Mouse (Mus musculus): ENCODE data around the gene Gm10717. TPM values are rescaled to one million over a fixed set of nuclear protein-coding genes. Genes with fewer than 3 reads are reported as not detected.
"Not testable (repeated sequence)": the region's sequence is repeated elsewhere in the genome, so short reads cannot be mapped to it uniquely, and the experiment has no call there.

Gene Gm10717
- polyA plus RNA-seq, 1 experiment from 2014 or later, result 0.44 TPM

GRCm38 (mm10) chr9:3036577-3036976, 11.4 kb downstream of the Gm10717 start, which contains the start of gene Gm10715:
Gene Gm10715 (plus strand): TSS chr9:3036877.
- 70% methylated on average over 6 of the region's 8 CpGs for WGBS
- not testable (repeated sequence) for H3K27me3 ChIP-seq (ENCODE audit: control insufficient read depth, insufficient read depth, low read depth, low read length); ATAC-seq (ENCODE audit: low read depth); H3K4me2 ChIP-seq (ENCODE audit: low read depth, low read length); H3K9me3 ChIP-seq (ENCODE audit: control insufficient read depth, low read length); H3K36me3 ChIP-seq (ENCODE audit: control insufficient read depth, insufficient read depth, low read length); H3K9ac ChIP-seq (ENCODE audit: low read length); H3K27ac ChIP-seq (ENCODE audit: low read length); H3K4me3 ChIP-seq (ENCODE audit: low read length); H3K4me1 ChIP-seq (replicated peaks; ENCODE audit: control insufficient read depth, insufficient read depth, low read length)

GRCm38 (mm10) chr9:3038161-3038560, 12.9 kb downstream of the Gm10717 start:
- not testable (repeated sequence) for ATAC-seq (ENCODE audit: low read depth); H3K4me2 ChIP-seq (ENCODE audit: low read depth, low read length)

More at GRCm38 (mm10) chr9:3038161-3038560, 12.9 kb downstream of the Gm10717 start:
- H3K36me3 ChIP-seq (ENCODE audit: control insufficient read depth, insufficient read depth, low read length); H3K4me1 ChIP-seq (replicated peaks; ENCODE audit: control insufficient read depth, insufficient read depth, low read length); H3K27me3 ChIP-seq (ENCODE audit: control insufficient read depth, insufficient read depth, low read depth, low read length); H3K4me3 ChIP-seq (ENCODE audit: low read length); H3K27ac ChIP-seq (ENCODE audit: low read length); H3K9ac ChIP-seq (ENCODE audit: low read length); H3K9me3 ChIP-seq (ENCODE audit: control insufficient read depth, low read length): not testable (repeated sequence)
- WGBS, result 64% methylated on average over 4 of the region's 4 CpGs

Small RNA genes within 50 kb of the gene (microRNA-seq; reads per million reads assigned to microRNA genes)
- gene Mir101c, result not detected

Other genes starting within 250 kb of the Gm10717 start
- not detected in 2 replicates for gene Gm10722, start 24.5 kb upstream of the Gm10717 start, polyA plus RNA-seq (2015; fragmentation: Nextera tagmentation; extraction: Ambion mirVana)
- not detected in 2 replicates for gene Gm11168, start 22.1 kb upstream of the Gm10717 start, polyA plus RNA-seq (2015; fragmentation: Nextera tagmentation; extraction: Ambion mirVana)
- not detected in 2 replicates for gene Gm10721, start 12.3 kb upstream of the Gm10717 start, polyA plus RNA-seq (2015; fragmentation: Nextera tagmentation; extraction: Ambion mirVana)
- not detected in 2 replicates for gene Gm10720, start 9.8 kb upstream of the Gm10717 start, polyA plus RNA-seq (2015; fragmentation: Nextera tagmentation; extraction: Ambion mirVana)
- not detected in 2 replicates for gene Gm10719, start 8.0 kb upstream of the Gm10717 start, polyA plus RNA-seq (2015; fragmentation: Nextera tagmentation; extraction: Ambion mirVana)
- 0.62 TPM in 1 of 2 replicates, not detected in the other for gene Gm10718, start 1.9 kb upstream of the Gm10717 start, polyA plus RNA-seq (2015; fragmentation: Nextera tagmentation; extraction: Ambion mirVana)
- not detected in 2 replicates for gene Gm17535, start 9.2 kb downstream of the Gm10717 start, polyA plus RNA-seq (2015; fragmentation: Nextera tagmentation; extraction: Ambion mirVana)
- gene Gm10715, start 11.5 kb downstream of the Gm10717 start, polyA plus RNA-seq (2015; fragmentation: Nextera tagmentation; extraction: Ambion mirVana), result not detected in 2 replicates

Data from lung, embryonic 16.5 days (tissue).